Mouse (Mus musculus) cerebellum, adult 11 months (tissue): ENCODE results near the gene Arhgap21.
"Not testable (repeated sequence)": the region's sequence is repeated elsewhere in the genome, so short reads cannot be mapped to it uniquely, and the experiment has no call there.

Source experiments
- DNase-seq: peaks from one replicate; pipeline ENCODE4 v3.0.0; 2022

Arhgap21 gene

GRCm38 (mm10) chr2:20939367-20939766 is 29.3 kb downstream of the Arhgap21 start:
- no peak for DNase-seq

- no peak for DNase-seq
These were observed 32.0 kb downstream of the Arhgap21 start for GRCm38 (mm10) chr2:20936609-20937221.

- no peak for DNase-seq
These were observed 34.3 kb downstream of the Arhgap21 start for GRCm38 (mm10) chr2:20934406-20934805.

GRCm38 (mm10) chr2:20932748-20933313 is 35.9 kb downstream of the Arhgap21 start:
- DNase-seq = no peak

GRCm38 (mm10) chr2:20931761-20932160 is 36.9 kb downstream of the Arhgap21 start:
- DNase-seq = not testable (repeated sequence)

- DNase-seq = no peak
These were observed 40.2 kb downstream of the Arhgap21 start for GRCm38 (mm10) chr2:20928454-20928853.

GRCm38 (mm10) chr2:20924938-20925337 is 43.7 kb downstream of the Arhgap21 start:
- no peak for DNase-seq

- DNase-seq = no peak
These were observed 46.3 kb downstream of the Arhgap21 start for GRCm38 (mm10) chr2:20922366-20922765.

- no peak for DNase-seq
These were observed 47.1 kb downstream of the Arhgap21 start for GRCm38 (mm10) chr2:20921558-20921957.

- DNase-seq = no peak
These were observed 47.7 kb downstream of the Arhgap21 start for GRCm38 (mm10) chr2:20921021-20921420.

GRCm38 (mm10) chr2:20914531-20915320 is 54.0 kb downstream of the Arhgap21 start:
- no peak for DNase-seq

GRCm38 (mm10) chr2:20913019-20913415 is 55.7 kb downstream of the Arhgap21 start:
- no peak for DNase-seq

- no peak for DNase-seq
These were observed 56.2 kb downstream of the Arhgap21 start for GRCm38 (mm10) chr2:20912348-20913018.

- DNase-seq = peak; percentile 55
These were observed 58.2 kb downstream of the Arhgap21 start for GRCm38 (mm10) chr2:20910446-20910845.

- DNase-seq = no peak
These were observed 59.3 kb downstream of the Arhgap21 start for GRCm38 (mm10) chr2:20909404-20909803.

GRCm38 (mm10) chr2:20907291-20907690 is 61.4 kb downstream of the Arhgap21 start:
- DNase-seq = no peak

GRCm38 (mm10) chr2:20905411-20905810 is 63.3 kb downstream of the Arhgap21 start:
- DNase-seq = no peak

GRCm38 (mm10) chr2:20902981-20903645 is 65.6 kb downstream of the Arhgap21 start:
- peak; percentile 90 for DNase-seq

GRCm38 (mm10) chr2:20901916-20902315 is 66.8 kb downstream of the Arhgap21 start:
- DNase-seq = no peak

- DNase-seq = no peak
These were observed 69.4 kb downstream of the Arhgap21 start for GRCm38 (mm10) chr2:20899301-20899700.

GRCm38 (mm10) chr2:20898684-20899083 is 70.0 kb downstream of the Arhgap21 start:
- peak; percentile 76 for DNase-seq

GRCm38 (mm10) chr2:20896446-20896845 is 72.2 kb downstream of the Arhgap21 start:
- DNase-seq = no peak
